Mouse (Mus musculus) cerebellum, postnatal 14 days (tissue): Measurements from ENCODE around the gene Col5a2.
"Not testable (repeated sequence)": the region's sequence is repeated elsewhere in the genome, so short reads cannot be mapped to it uniquely, and the experiment has no call there.

ENCODE experiments used
- DNase-seq, 2 experiments: peaks; one replicate each; pipeline ENCODE4 v3.0.0; 2021; ENCODE audit warnings: mixed read lengths in 2 of 2

Col5a2 gene

GRCm38 (mm10) chr1:45502865-45503332, at the start of gene Col5a2:
Gene Col5a2, minus strand, starts transcription at chr1:45503282.
- peak; percentile 9 to 11 for DNase-seq

- DNase-seq, result no peak
Measured at GRCm38 (mm10) chr1:45550531-45550930, 47.4 kb upstream of the Col5a2 start.

- DNase-seq, result peak; percentile 8 to 12
Measured at GRCm38 (mm10) chr1:45541888-45542287, 38.8 kb upstream of the Col5a2 start.

GRCm38 (mm10) chr1:45541161-45541560, 38.1 kb upstream of the Col5a2 start:
- DNase-seq, result no peak

- DNase-seq, result no peak
Measured at GRCm38 (mm10) chr1:45531486-45531885, 28.4 kb upstream of the Col5a2 start.

- DNase-seq, result not testable (repeated sequence)
Measured at GRCm38 (mm10) chr1:45527476-45527875, 24.4 kb upstream of the Col5a2 start.

GRCm38 (mm10) chr1:45523601-45524000, 20.5 kb upstream of the Col5a2 start:
- DNase-seq, result no peak

- no peak for DNase-seq
Measured at GRCm38 (mm10) chr1:45521486-45521885, 18.4 kb upstream of the Col5a2 start.

- DNase-seq, result peak in 1 of 2 experiments; percentile 3
Measured at GRCm38 (mm10) chr1:45502241-45502741, 791 bp downstream of the Col5a2 start.

GRCm38 (mm10) chr1:45501437-45501836, 1.6 kb downstream of the Col5a2 start:
- DNase-seq, result no peak

- no peak for DNase-seq
Measured at GRCm38 (mm10) chr1:45500456-45500855, 2.6 kb downstream of the Col5a2 start.

- no peak for DNase-seq
Measured at GRCm38 (mm10) chr1:45495025-45495424, 8.1 kb downstream of the Col5a2 start.

GRCm38 (mm10) chr1:45492130-45492723, 10.9 kb downstream of the Col5a2 start:
- peak; percentile 5 to 15 for DNase-seq

- no peak for DNase-seq
Measured at GRCm38 (mm10) chr1:45490451-45490850, 12.6 kb downstream of the Col5a2 start.

- no peak for DNase-seq
Measured at GRCm38 (mm10) chr1:45488291-45488690, 14.8 kb downstream of the Col5a2 start.

GRCm38 (mm10) chr1:45483001-45483400, 20.1 kb downstream of the Col5a2 start:
- DNase-seq, result no peak

- DNase-seq, result no peak
Measured at GRCm38 (mm10) chr1:45481876-45482275, 21.2 kb downstream of the Col5a2 start.

- DNase-seq, result no peak
Measured at GRCm38 (mm10) chr1:45479087-45479486, 24.0 kb downstream of the Col5a2 start.

GRCm38 (mm10) chr1:45472751-45473150, 30.3 kb downstream of the Col5a2 start:
- DNase-seq, result no peak

- DNase-seq, result no peak
Measured at GRCm38 (mm10) chr1:45460767-45461166, 42.3 kb downstream of the Col5a2 start.

GRCm38 (mm10) chr1:45455763-45456162, 47.3 kb downstream of the Col5a2 start:
- no peak for DNase-seq

GRCm38 (mm10) chr1:45448856-45449255, 54.2 kb downstream of the Col5a2 start:
- no peak for DNase-seq

GRCm38 (mm10) chr1:45431922-45432321, 71.2 kb downstream of the Col5a2 start:
- DNase-seq, result peak; percentile 31 to 50

- peak; percentile 3 to 18 for DNase-seq
Measured at GRCm38 (mm10) chr1:45430520-45430919, 72.6 kb downstream of the Col5a2 start.

GRCm38 (mm10) chr1:45429145-45429544, 73.9 kb downstream of the Col5a2 start:
- not testable (repeated sequence) for DNase-seq
